Mouse (Mus musculus) midbrain, embryonic 13.5 days (tissue): ENCODE measurements around the gene Alas2. TPM values are rescaled to one million over a fixed set of nuclear protein-coding genes. Genes with fewer than 3 reads are reported as not detected.

Experiments used
- ATAC-seq: fragments of 200-750 bp; cut with Nextera tagmentation; 2 replicates; pipeline ENCODE4 v1.8.0; 2017; ENCODE audit warnings: mild to moderate bottlenecking, moderate TSS enrichment, moderate library complexity
- H3K27ac ChIP-seq: fragments of 300-500 bp; sonication (generic); 2 replicates; pipeline ENCODE4 v1.5.1; 2015; ENCODE audit warnings: inconsistent platforms, mild to moderate bottlenecking, moderate library complexity
- H3K27me3 ChIP-seq: fragments of 300-500 bp; sonication (generic); 2 replicates; pipeline ENCODE4 v1.6.1; 2015; ENCODE audit warnings: mild to moderate bottlenecking, inconsistent platforms
- H3K36me3 ChIP-seq: fragments of 300-500 bp; sonication (generic); 2 replicates; pipeline ENCODE4 v1.6.1; 2015; ENCODE audit warnings: mild to moderate bottlenecking, inconsistent platforms
- H3K4me1 ChIP-seq: fragments of 300-500 bp; sonication (generic); replicated peaks from 2 replicates; pipeline ENCODE4 v1.6.1; 2015; ENCODE audit warnings: inconsistent platforms
- H3K4me2 ChIP-seq: fragments of 300-500 bp; sonication (generic); replicated peaks from 2 replicates; pipeline ENCODE4 v1.6.1; 2015; ENCODE audit warnings: moderate library complexity, mild to moderate bottlenecking, inconsistent platforms
- H3K4me3 ChIP-seq: fragments of 300-500 bp; sonication (generic); replicated peaks from 2 replicates; pipeline ENCODE4 v1.5.1; 2015; ENCODE audit warnings: mild to moderate bottlenecking, inconsistent platforms
- H3K9ac ChIP-seq: fragments of 300-500 bp; sonication (generic); replicated peaks from 2 replicates; pipeline ENCODE4 v1.6.1; 2015; ENCODE audit warnings: mild to moderate bottlenecking, inconsistent platforms
- H3K9me3 ChIP-seq: fragments of 300-500 bp; sonication (generic); 2 replicates; pipeline ENCODE4 v1.6.1; 2016; ENCODE audit warnings: mild to moderate bottlenecking, inconsistent platforms
- WGBS: fragments of 180-500 bp; shearing (Covaris S2); methylation state at CpG from one replicate; pipeline ENCODE4 v1.1.7; 2015; 5-methylcytosine and 5-hydroxymethylcytosine counted together
- polyA plus RNA-seq: library from polyadenylated mRNA; unstranded; fragments of >200 nt; fragmentation: Nextera tagmentation; extraction: Ambion mirVana; gene quantifications from 2 replicates; pipeline ENCODE4 v1.2.1, GENCODE M21; 2015

Alas2 gene
- polyA plus RNA-seq, 1 experiment from 2014 or later = 31.0 TPM

GRCm38 (mm10) chrX:150564644-150565357 lies 17.6 kb downstream of the Alas2 start:
- Histone ChIP-seq H3K27me3 (no peaks in the 10 kb centered on the region), H3K36me3 (peaks cover 4% of the 10 kb centered on the region; the same call in 1 of the 2 replicates), H3K4me2 (no peak overlapping the region), H3K4me1 (no peaks in the 10 kb centered on the region), H3K27ac (no peak overlapping the region), H3K4me3 (no peak overlapping the region), H3K9me3 (no peaks in the 10 kb centered on the region), H3K9ac (no peak overlapping the region)
- no peak for ATAC-seq
- WGBS = 93% methylated on average over 12 of the region's 12 CpGs

DNA sequence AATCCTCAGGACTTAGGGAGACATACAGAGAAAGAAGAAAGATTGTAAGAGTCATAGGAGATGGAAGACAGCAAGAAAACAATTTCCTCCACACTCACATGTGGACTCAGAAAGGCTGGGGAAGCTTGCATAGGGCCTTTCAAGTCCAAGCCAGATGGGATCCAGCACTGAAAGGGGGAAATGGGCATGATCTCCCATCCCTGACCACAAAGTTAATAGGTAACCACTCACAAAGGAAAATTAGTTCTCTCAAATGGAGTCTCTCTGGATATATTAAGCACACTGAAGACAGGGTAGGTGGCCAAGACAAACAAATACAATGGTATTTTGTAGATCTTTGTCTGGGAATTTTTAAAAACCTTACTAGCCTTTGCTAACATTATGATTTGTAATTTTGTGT lies 34.7 kb downstream of the Alas2 start:
- H3K4me2 ChIP-seq = no peak overlapping the region
- H3K36me3 ChIP-seq = peaks cover 25% of the 10 kb centered on the region
- no peak overlapping the region for H3K9ac ChIP-seq
- ATAC-seq = no peak
- peaks cover 4% of the 10 kb centered on the region; the same call in 1 of the 2 replicates for H3K4me1 ChIP-seq
- no peak overlapping the region for H3K4me3 ChIP-seq
- no peaks in the 10 kb centered on the region for H3K9me3 ChIP-seq
- H3K27me3 ChIP-seq = no peaks in the 10 kb centered on the region
- no peak overlapping the region for H3K27ac ChIP-seq

DNA sequence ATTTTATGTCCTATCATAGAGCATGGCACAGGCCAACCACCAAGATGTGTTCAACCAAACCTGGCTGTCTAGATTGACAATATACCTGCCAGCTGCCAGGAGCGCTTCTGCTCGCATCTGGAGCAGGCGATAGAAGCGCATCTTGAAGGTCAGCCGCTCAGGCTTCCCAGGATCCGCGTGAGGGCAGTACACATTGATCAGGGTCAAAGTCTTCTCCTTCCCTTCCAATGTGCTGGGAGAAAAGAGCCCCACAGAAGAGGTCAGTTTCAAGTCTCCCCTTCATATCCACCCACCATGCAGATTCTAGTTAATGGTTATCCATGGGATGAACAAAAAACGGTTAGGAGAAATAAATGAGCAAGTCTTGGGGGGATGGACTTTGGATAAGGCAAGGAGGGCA lies 37.9 kb downstream of the Alas2 start:
- H3K27me3 ChIP-seq = no peaks in the 10 kb centered on the region

DNA sequence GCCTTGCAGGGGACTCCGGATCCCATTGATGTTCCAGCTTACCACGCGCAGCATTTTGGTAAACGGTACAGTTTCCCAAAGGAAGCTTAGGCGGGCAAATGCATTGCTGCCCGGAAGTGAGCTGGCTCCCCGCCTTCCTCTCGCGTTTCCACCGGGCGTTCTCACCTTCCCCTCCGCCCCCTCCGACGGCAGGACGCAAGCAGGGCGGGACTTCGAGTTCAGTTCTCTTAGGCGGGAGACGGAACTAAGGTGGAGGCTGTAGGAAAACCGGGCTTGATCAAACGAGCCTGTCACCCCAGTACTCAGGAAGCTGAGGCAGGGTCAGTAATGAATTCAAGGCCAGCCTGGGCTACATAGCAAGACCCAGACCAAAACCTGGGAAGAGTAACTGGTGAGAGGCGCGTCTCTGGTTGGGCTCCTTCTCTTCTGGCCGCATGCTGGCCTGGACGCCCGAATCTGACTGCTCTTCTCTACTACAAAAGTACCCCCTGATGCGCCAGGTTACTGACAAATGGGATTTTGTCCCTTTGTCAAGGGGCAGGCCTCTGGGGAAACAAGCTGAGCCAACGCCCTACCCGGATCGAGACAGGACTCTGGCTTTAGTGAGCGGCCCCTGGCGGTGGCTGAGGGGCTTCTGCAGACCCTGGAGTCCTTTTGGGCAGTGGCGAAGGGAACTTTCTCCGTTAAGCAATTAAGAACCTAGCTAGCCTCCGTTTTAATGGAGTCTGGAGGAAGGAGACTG lies 41.0 kb downstream of the Alas2 start, which contains the start of gene Pfkfb1:
Gene Pfkfb1 (plus strand): TSS at position 207 of the 742 bp plus-strand sequence.
- peaks cover 8% of the 10 kb centered on the region for H3K4me1 ChIP-seq
- no peaks in the 10 kb centered on the region for H3K27me3 ChIP-seq
- peak within 1 kb of the TSS; percentile 72 for H3K9ac ChIP-seq
- H3K4me3 ChIP-seq = peak within 1 kb of the TSS; percentile 52
- peak within 1 kb of the TSS; percentile 80 for H3K27ac ChIP-seq
- H3K36me3 ChIP-seq = peaks cover 13% of the 10 kb centered on the region
- H3K4me2 ChIP-seq = peak within 1 kb of the TSS; percentile 61
- peak; percentile 94 for ATAC-seq
- 27% methylated on average over 35 of the region's 35 CpGs for WGBS
- H3K9me3 ChIP-seq = no peaks in the 10 kb centered on the region

More for the DNA sequence above, 37.9 kb downstream of the Alas2 start:
- no peak for ATAC-seq
- Histone ChIP-seq H3K9ac (no peak overlapping the region), H3K27ac (no peak overlapping the region), H3K36me3 (peaks cover 25% of the 10 kb centered on the region), H3K4me1 (peaks cover 8% of the 10 kb centered on the region), H3K4me2 (no peak overlapping the region), H3K4me3 (no peak overlapping the region), H3K9me3 (no peaks in the 10 kb centered on the region)
- 91% methylated on average over 8 of the region's 8 CpGs for whole genome bisulfite sequencing

- H3K36me3 ChIP-seq = peaks cover 8% of the 10 kb centered on the region
- H3K9me3 ChIP-seq = no peaks in the 10 kb centered on the region
- H3K27ac ChIP-seq = no peak within 1 kb of the TSS
- ATAC-seq = no peak
- H3K27me3 ChIP-seq = no peaks in the 10 kb centered on the region
- no peak within 1 kb of the TSS for H3K9ac ChIP-seq
- peak within 1 kb of the TSS; percentile 52; the same call in 1 of the 2 replicates for H3K4me3 ChIP-seq
- H3K4me2 ChIP-seq = peak within 1 kb of the TSS; percentile 61
- 82% methylated on average over 5 of the region's 5 CpGs for WGBS
- peaks cover 8% of the 10 kb centered on the region for H3K4me1 ChIP-seq
Measured at GRCm38 (mm10) chrX:150589696-150590095, 42.5 kb downstream of the Alas2 start, which contains the start of gene Apex2. Gene Apex2, minus strand, starts transcription at chrX:150589868.

- H3K27me3 ChIP-seq = no peaks in the 10 kb centered on the region
- no peak overlapping the region for H3K4me2 ChIP-seq
- H3K9me3 ChIP-seq = no peaks in the 10 kb centered on the region
- no peak overlapping the region for H3K4me3 ChIP-seq
- no peaks in the 10 kb centered on the region for H3K36me3 ChIP-seq
- WGBS = 87% methylated on average over 12 of the region's 12 CpGs
- H3K27ac ChIP-seq = no peak overlapping the region
- H3K4me1 ChIP-seq = no peaks in the 10 kb centered on the region
- ATAC-seq = no peak
- no peak overlapping the region for H3K9ac ChIP-seq
Measured at GRCm38 (mm10) chrX:150593266-150594035, 46.3 kb downstream of the Alas2 start.

- no peak overlapping the region for H3K9ac ChIP-seq
- 93% methylated on average over 3 of the region's 3 CpGs for WGBS
- no peak overlapping the region for H3K4me2 ChIP-seq
- H3K27me3 ChIP-seq = no peaks in the 10 kb centered on the region
- no peaks in the 10 kb centered on the region for H3K36me3 ChIP-seq
- no peaks in the 10 kb centered on the region for H3K9me3 ChIP-seq
- no peaks in the 10 kb centered on the region for H3K4me1 ChIP-seq
- ATAC-seq = no peak
- no peak overlapping the region for H3K4me3 ChIP-seq
- H3K27ac ChIP-seq = no peak overlapping the region
Measured at GRCm38 (mm10) chrX:150594176-150594575, 47.0 kb downstream of the Alas2 start.

DNA sequence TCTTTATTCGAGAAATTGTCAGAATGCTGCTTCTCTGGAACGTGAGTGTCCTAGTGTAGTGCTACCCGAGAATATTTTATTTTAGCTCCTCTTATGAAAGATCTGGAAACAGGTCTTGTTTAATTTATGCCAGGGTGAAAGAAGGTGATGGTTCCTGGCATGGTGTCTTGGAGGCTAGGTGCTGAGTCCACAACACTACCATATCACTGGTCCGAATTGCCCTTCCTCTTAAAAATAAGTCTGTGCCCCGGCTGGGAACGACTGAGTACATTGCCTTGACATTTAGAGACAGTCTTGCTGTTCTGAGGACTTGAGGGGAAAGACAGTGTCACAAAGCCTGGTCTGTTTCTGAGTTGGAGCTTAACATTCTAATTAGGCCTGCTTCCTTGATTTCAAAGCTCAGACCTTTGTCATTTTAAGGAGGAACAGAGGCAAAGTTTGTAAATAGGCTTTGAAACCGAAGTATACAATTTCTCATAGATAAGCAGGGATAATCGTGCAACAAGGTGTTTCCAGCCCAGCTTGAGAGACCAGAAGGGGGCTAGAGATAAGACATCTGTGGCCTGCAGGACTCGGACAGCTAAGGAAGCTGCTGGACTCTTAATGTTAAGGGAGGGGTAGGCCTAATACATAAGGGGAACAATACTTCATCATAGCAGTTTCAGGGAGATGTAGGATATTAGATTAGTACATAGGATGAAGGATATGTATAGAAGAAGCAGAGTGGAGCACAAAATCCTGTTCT lies 48.0 kb downstream of the Alas2 start:
- ATAC-seq = no peak
- Histone ChIP-seq H3K9me3 (no peaks in the 10 kb centered on the region), H3K27ac (no peak overlapping the region), H3K36me3 (no peaks in the 10 kb centered on the region), H3K27me3 (no peaks in the 10 kb centered on the region), H3K9ac (no peak overlapping the region), H3K4me3 (no peak overlapping the region), H3K4me1 (no peaks in the 10 kb centered on the region), H3K4me2 (no peak overlapping the region)
- 83% methylated on average over 9 of the region's 9 CpGs for WGBS

- H3K9ac ChIP-seq = no peak overlapping the region
Measured at GRCm38 (mm10) chrX:150598882-150599281, 51.7 kb downstream of the Alas2 start.

More at GRCm38 (mm10) chrX:150598882-150599281, 51.7 kb downstream of the Alas2 start:
- Histone ChIP-seq H3K4me2 (no peak overlapping the region), H3K27me3 (no peaks in the 10 kb centered on the region), H3K27ac (no peak overlapping the region), H3K36me3 (no peaks in the 10 kb centered on the region), H3K4me3 (no peak overlapping the region), H3K4me1 (no peaks in the 10 kb centered on the region), H3K9me3 (no peaks in the 10 kb centered on the region)
- WGBS = 79% methylated on average over 2 of the region's 2 CpGs
- ATAC-seq = no peak
